Mouse (Mus musculus) olfactory bulb, adult 2 months (tissue): ENCODE measurements around the gene Ell. TPM values are rescaled to one million over a fixed set of nuclear protein-coding genes. Genes with fewer than 3 reads are reported as not detected.

Experiments used
- H3K27ac ChIP-seq: fragments of 200-500 bp; 2 replicates; pipeline ENCODE4 v1.5.1; 2012; ENCODE audit warnings: low read depth, low read length; ENCODE audit not compliant: insufficient read depth
- H3K4me1 ChIP-seq: fragments of 200-500 bp; 2 replicates; pipeline ENCODE4 v1.6.1; 2012; ENCODE audit warnings: low read length; ENCODE audit not compliant: control insufficient read depth, insufficient read depth
- H3K4me3 ChIP-seq: fragments of 200-500 bp; 2 replicates; pipeline ENCODE4 v1.5.1; 2012; ENCODE audit warnings: mild to moderate bottlenecking, low read depth, low read length, moderate library complexity; ENCODE audit not compliant: insufficient read depth
- CTCF ChIP-seq: fragments of 200-500 bp; IDR thresholded peaks from 2 replicates; pipeline ENCODE4 v1.5.1; 2012; ENCODE audit warnings: low read depth, mild to moderate bottlenecking, low read length, moderate library complexity; ENCODE audit not compliant: insufficient read depth
- POLR2A ChIP-seq: fragments of 200-500 bp; IDR thresholded peaks from 2 replicates; pipeline ENCODE4 v1.6.1; 2012; ENCODE audit warnings: mild to moderate bottlenecking, low read depth, low read length, moderate library complexity; ENCODE audit not compliant: insufficient read depth
- WGBS: fragments of 180-500 bp; shearing (Covaris S2); methylation state at CpG from one replicate; pipeline ENCODE4 v1.1.7; 2018; 5-methylcytosine and 5-hydroxymethylcytosine counted together
- polyA plus RNA-seq: library from polyadenylated mRNA; stranded (reverse); fragments of >200 nt; gene quantifications from 2 replicates; pipeline ENCODE4 v1.2.4, GENCODE M21; 2012; ENCODE audit warnings: low replicate concordance; ENCODE audit not compliant: missing spikeins, insufficient read depth, insufficient read length

The Ell gene
- polyA plus RNA-seq, 1 experiment = not detected

DNA sequence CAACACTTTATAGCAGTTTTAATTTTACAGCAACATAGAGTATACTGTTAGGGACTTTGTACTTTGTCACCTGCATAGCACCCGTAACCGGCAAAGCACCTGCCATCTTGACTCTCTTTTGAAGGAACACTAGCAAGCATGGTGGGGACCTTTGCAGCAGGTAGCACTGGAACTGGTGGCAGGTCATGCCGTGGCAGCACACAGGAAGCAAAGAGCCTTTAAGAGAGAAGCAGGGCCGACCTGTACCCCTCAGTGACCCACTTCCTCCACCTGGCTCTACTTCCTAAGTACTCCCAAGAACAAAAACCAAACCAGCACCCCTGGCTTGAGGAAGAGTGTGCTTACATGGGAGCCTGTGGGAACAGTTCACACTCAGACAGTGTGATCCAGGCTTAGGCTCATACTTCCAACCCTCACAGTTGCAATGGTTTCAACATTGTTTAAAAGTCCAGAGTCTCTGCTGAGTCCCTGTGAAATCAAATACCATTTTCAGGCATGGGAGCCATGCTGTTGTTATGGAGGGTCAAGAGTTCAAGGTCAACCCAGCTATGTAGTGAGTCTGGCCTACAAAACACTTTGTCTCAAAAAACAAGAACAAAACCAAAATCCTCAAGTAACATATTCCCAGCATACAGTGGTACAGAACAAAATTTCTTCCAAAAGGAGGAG lies 16.0 kb downstream of the Ell start:
- WGBS = 94% methylated on average over 4 of the region's 4 CpGs
- no peak overlapping the region for H3K27ac ChIP-seq
- no peak overlapping the region for H3K4me3 ChIP-seq
- TF ChIP-seq CTCF (no peak), POLR2A (no peak)
- peaks cover 22% of the 10 kb centered on the region for H3K4me1 ChIP-seq

DNA sequence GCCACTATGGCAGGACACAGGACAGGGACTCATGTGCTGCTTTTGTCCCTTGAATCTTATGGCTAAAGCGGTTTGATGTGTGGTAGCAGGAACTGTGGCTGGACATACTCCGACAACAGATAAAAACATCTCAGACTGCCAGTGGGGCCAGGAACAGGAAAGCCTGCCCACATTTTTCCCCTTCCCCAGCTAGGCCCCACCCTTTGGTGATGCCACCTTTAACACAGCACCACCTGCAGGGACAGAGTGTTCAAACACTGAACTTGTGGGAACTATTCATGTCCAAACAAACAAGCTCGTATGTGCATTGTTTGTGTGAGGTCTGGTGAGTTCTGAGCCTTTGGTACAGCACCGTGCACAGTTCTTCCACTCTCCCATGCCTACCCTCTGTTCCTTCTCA lies 19.1 kb downstream of the Ell start:
- H3K27ac ChIP-seq = no peak overlapping the region
- TF ChIP-seq POLR2A (no peak), CTCF (no peak)

DNA sequence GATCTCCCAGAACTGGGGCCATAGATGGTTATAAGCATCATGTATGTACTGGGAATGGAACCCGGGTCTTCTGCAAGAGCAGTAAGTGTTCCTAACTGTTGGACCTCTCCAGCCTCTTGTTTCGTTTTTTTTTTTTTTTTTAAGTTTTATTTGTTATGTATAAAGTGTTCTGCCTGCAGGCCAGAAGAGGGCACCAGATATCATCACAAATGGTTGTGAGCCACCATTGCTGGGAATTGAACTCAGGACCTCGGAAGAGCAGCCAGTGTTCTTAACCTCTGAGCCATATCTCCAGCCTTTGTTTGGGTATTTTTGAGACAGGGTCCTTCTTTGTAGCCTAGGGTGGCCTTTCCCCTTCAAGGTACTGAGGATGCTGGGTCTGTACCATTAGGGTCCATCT lies 19.7 kb downstream of the Ell start:
- no peak overlapping the region for H3K4me3 ChIP-seq
- H3K4me1 ChIP-seq = peaks cover 30% of the 10 kb centered on the region
- WGBS = 71% methylated on average over 3 of the region's 3 CpGs
- H3K27ac ChIP-seq = no peak overlapping the region
- no peak for TF ChIP-seq CTCF
- TF ChIP-seq POLR2A = no peak

More for the DNA sequence above, 19.1 kb downstream of the Ell start:
- 63% methylated on average over 4 of the region's 4 CpGs for WGBS
- Histone ChIP-seq H3K4me3 (no peak overlapping the region), H3K4me1 (peaks cover 35% of the 10 kb centered on the region)

DNA sequence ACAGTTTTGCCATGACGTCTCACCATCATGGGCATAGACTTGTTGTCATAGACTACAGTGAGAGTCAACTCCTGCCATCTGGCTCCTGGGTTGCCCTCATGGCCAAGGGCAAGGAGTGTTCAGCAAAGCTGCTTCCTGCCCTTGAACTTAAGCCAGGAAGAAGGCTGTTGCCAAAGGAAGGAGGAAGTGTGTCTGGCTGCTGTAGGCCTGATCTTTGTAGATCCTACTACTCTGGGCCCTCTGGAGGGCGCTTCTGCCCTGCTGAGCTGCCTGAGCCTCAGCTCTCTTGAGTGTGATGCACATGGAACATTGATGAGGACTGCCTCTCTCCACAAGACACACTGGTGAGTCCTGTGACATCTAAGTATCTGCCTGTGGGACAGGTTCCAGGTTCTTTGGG lies 20.8 kb downstream of the Ell start:
- Histone ChIP-seq H3K4me1 (peaks cover 35% of the 10 kb centered on the region), H3K27ac (peak overlapping the region; percentile 23; the same call in 1 of the 2 replicates), H3K4me3 (no peak overlapping the region)
- WGBS = 36% methylated on average over 2 of the region's 2 CpGs
- TF ChIP-seq CTCF (no peak), POLR2A (no peak)

DNA sequence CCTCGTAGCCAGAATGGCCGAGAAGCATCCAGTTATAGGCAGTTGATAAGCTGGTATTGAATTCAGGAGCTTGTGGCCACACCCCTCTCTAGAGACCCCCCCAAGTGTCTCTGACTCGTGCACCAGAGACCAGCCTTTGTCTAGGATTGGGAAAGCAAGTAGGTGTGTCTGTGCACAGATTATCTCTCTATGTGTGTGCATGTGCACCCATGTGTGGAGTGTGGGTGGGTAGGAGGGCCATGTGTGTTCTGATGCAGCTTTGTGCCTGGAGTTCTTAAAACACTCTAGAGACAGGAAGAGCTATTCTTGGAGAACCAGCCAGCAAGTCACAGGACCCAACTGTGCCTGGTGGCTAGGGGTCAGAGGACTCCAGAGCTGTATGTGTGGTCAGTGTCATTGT lies 21.3 kb downstream of the Ell start:
- 47% methylated on average over 3 of the region's 3 CpGs for WGBS
- H3K4me3 ChIP-seq = no peak overlapping the region
- TF ChIP-seq POLR2A (no peak), CTCF (no peak)
- H3K27ac ChIP-seq = 0 out of 2 replicates have a peak overlapping the region, but pooled peaks have one; percentile 23
- peaks cover 38% of the 10 kb centered on the region for H3K4me1 ChIP-seq

DNA sequence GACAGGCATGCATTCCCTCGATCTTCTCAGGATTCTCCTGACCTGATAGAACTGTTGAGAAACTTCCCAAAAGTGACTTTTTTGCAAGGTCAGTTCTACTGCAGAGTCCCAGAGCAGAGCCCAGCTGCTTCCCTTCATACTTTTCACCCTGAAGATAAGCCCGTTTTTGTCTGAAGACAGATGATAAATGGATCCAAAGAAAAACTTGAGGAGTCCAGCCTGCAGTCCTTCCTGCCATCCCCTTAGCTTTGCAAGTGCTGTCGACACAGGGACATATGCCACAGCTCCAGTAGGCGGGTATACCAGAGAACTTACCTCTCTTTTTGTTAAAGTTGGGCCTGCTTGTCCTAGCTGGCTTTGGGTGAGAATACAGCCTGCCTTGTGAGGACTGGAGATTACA lies 22.1 kb downstream of the Ell start:
- WGBS = 77% methylated on average over 4 of the region's 4 CpGs
- H3K4me1 ChIP-seq = peaks cover 41% of the 10 kb centered on the region
- 0 out of 2 replicates have a peak overlapping the region, but pooled peaks have one; percentile 11 for H3K27ac ChIP-seq
- no peak for TF ChIP-seq CTCF
- TF ChIP-seq POLR2A = no peak
- no peak overlapping the region for H3K4me3 ChIP-seq

DNA sequence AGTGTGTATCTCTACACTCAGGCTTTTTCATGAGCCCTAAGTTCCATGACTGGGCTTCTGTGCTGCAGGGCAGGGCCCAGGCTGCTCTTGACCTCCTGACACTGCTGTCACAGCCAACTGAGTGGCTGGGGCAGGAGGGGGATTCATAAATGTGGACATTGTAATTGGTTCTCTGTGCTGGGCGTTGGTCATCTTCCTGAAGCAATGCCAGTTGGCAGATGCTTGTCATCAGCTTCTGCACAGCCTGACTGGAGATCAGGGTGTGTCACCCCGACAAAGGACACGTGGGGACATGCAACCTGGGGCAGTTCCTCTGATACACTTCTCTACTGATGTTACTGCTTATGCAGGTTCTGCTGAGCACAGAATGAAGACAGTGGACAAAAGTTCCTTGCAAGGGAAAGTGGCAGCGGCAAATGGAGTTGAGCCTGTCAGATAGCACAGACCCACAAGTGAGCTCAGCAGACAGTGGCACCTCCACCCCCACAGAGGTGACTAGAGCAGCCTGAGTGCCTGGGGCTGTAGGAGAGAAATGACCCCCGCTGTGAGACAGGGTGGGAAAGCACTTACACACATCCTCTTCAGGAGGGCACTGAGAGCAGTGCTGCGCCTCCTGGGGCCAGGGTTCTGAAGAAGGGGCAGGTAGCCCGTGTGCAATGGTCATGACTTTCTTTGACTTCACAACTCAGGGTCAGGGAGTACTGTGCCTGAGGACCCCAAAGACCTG lies 22.7 kb downstream of the Ell start:
- TF ChIP-seq POLR2A = no peak
- peak overlapping the region; percentile 20; the same call in 1 of the 2 replicates for H3K27ac ChIP-seq
- H3K4me3 ChIP-seq = no peak overlapping the region
- H3K4me1 ChIP-seq = peaks cover 41% of the 10 kb centered on the region
- WGBS = 74% methylated on average over 7 of the region's 7 CpGs

DNA sequence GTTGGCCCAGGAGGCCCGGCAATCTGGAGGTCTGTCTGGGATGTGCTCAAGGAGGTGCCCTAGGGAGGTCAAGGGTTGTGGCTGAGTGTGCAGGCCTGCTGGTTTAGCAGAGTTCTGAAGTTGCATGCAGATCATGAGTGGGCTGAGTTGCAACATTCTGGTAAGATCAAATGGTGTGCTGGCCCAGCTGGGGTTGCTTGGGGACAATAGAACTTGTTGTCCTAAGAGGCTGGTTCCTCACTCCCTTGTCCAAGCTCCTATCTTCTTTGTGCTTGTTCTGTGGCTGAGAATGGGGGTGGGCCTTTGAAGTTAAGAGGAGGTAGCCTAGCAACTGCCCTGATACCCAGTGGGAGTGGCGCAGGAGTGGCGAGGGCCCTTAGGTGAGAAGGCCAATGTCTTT lies 23.5 kb downstream of the Ell start:
- TF ChIP-seq POLR2A = no peak
- no peak for TF ChIP-seq CTCF
- H3K27ac ChIP-seq = no peak overlapping the region
- peaks cover 41% of the 10 kb centered on the region for H3K4me1 ChIP-seq
- H3K4me3 ChIP-seq = no peak overlapping the region
- 89% methylated on average over 3 of the region's 3 CpGs for WGBS

DNA sequence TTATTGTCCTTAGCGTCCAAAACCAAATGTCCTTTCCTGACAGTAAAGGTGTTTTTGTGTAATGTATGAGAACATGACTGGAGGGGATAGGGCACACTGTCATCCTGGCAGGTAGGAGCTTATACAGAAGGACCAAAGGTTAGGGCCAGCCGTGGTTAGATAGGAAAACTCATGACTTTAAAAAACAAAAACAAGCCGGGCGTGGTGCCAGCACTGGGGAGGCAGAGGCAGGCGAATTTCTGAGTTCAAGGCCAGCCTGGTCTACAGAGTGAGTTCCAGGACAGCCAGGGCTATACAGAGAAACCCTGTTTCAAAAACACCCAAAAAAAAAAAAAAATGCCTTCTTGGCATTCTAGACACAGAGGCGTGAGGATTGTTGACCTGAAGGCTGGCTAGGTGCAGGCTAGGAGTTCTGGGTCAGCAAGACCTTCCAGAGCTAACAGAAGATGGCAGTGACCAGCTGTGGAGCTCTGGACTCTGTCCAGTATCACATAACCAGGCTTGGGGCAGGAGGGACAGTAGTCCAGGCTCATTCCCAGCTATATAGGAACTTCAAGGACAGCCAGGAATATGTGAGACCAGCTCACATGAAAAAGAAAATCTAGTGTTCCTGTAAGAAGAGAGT lies 24.6 kb downstream of the Ell start:
- Histone ChIP-seq H3K4me3 (no peak overlapping the region), H3K27ac (no peak overlapping the region), H3K4me1 (peaks cover 41% of the 10 kb centered on the region)
- WGBS = 92% methylated on average over 6 of the region's 6 CpGs
- no peak for TF ChIP-seq POLR2A
- TF ChIP-seq CTCF = no peak
